Mouse (Mus musculus) heart, adult 2 months (tissue): ENCODE measurements around the gene Ifna1. TPM values are rescaled to one million over a fixed set of nuclear protein-coding genes. Genes with fewer than 3 reads are reported as not detected.
A peak's percentile ranks its signal among the peaks of the same experiment; 100 is the strongest.
"Not testable (repeated sequence)": the region's sequence is repeated elsewhere in the genome, so short reads cannot be mapped to it uniquely, and the experiment has no call there.

ENCODE experiments used
- DNase-seq, 2 experiments: peaks; one replicate each; pipeline ENCODE4 v3.0.0; 2021
- H3K27ac ChIP-seq: fragments of 200-600 bp; 2 replicates; pipeline ENCODE4 v1.8.1; 2022
- H3K27me3 ChIP-seq: fragments of 200-500 bp; 2 replicates; pipeline ENCODE4 v1.6.1; 2012; ENCODE audit warnings: mild to moderate bottlenecking, low read length, inconsistent platforms, mixed read lengths; ENCODE audit not compliant: control insufficient read depth, insufficient read depth
- H3K36me3 ChIP-seq: fragments of 200-500 bp; 2 replicates; pipeline ENCODE4 v1.6.1; 2012; ENCODE audit warnings: low read length, inconsistent platforms; ENCODE audit not compliant: control insufficient read depth, insufficient read depth
- H3K4me1 ChIP-seq: fragments of 200-500 bp; 2 replicates; pipeline ENCODE4 v1.6.1; 2011; ENCODE audit warnings: low read length; ENCODE audit not compliant: control insufficient read depth, insufficient read depth
- H3K4me3 ChIP-seq: fragments of 200-600 bp; 2 replicates; pipeline ENCODE4 v1.8.1; 2022
- H3K79me2 ChIP-seq: fragments of 200-500 bp; replicated peaks from 2 replicates; pipeline ENCODE4 v1.6.1; 2012; ENCODE audit warnings: mild to moderate bottlenecking, inconsistent platforms, low read length, moderate library complexity, mixed read lengths; ENCODE audit not compliant: control insufficient read depth, insufficient read depth
- H3K9ac ChIP-seq: fragments of 200-500 bp; 2 replicates; pipeline ENCODE4 v1.6.1; 2012; ENCODE audit warnings: low read depth, mild to moderate bottlenecking, control low read depth, inconsistent platforms, low read length, mixed read lengths
- CTCF ChIP-seq: fragments of 200-600 bp; IDR thresholded peaks from 2 replicates; pipeline ENCODE4 v1.8.1; 2022; ENCODE audit warnings: antibody characterized with exemption, mild to moderate bottlenecking, moderate library complexity
- EP300 ChIP-seq: fragments of 200-500 bp; IDR thresholded peaks from 2 replicates; pipeline ENCODE4 v1.6.1; 2011; ENCODE audit warnings: low read depth, low read length, control low read depth; ENCODE audit not compliant: insufficient read depth
- POLR2A ChIP-seq: fragments of 200-500 bp; IDR thresholded peaks from 2 replicates; pipeline ENCODE4 v1.6.1; 2011; ENCODE audit warnings: mild to moderate bottlenecking, low read depth, low read length, control low read depth; ENCODE audit not compliant: insufficient read depth
- WGBS: fragments of 180-500 bp; shearing (Covaris S2); methylation state at CpG from one replicate; pipeline ENCODE4 v1.1.7; 2018; 5-methylcytosine and 5-hydroxymethylcytosine counted together
- intact Hi-C: fragments of 180-260 bp; cut with DNase I; formaldehyde crosslinking; loops from one replicate; pipeline ENCODE4 v1.15.1; 2025
- polyA plus RNA-seq: library from polyadenylated mRNA; depleted of rRNA; stranded (reverse); fragments of >200 nt; gene quantifications from 2 replicates; pipeline ENCODE4 v1.2.3, GENCODE M21; 2012
- total RNA-seq, 2 experiments: library from RNA; stranded (reverse); gene quantifications; 2 replicates each; pipeline ENCODE4 v1.2.3; 2021

The Ifna1 gene
- total and polyA plus RNA-seq, 3 experiments = not detected

DNA sequence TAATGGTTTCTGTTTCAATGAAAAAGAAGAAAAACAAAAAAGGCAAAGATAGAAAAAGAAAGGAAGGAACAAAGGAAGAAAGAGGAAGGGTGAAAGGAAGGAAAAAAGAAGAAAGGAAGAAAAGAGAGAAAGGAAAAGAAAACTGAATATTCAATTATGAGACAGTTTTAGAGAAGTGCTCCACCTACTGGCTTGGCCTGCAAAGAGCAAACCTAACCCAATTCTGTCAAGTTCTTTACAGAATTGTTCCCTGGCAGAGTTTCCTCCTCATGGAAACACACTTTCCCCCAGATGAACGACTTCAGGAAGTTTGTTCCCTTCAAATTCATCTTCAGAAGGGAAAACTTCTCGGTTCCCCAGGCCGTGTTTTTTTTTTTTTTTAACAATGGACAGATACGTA is 26.9 kb upstream of the Ifna1 start:
- intact Hi-C loops = loop anchor here (5.0 kb wide), 1 partner anchor 141 kb away; the partner anchor contains the start of gene Ifna2
- WGBS = 20% methylated on average over 4 of the region's 4 CpGs
- Histone ChIP-seq H3K4me3 (no peak overlapping the region), H3K27me3 (no peaks in the 10 kb centered on the region), H3K79me2 (no peaks in the 10 kb centered on the region), H3K27ac (no peak overlapping the region), H3K36me3 (no peaks in the 10 kb centered on the region), H3K4me1 (no peaks in the 10 kb centered on the region), H3K9ac (no peak overlapping the region)
- no peak for DNase-seq
- TF ChIP-seq CTCF (peak; percentile 67), POLR2A (no peak)

DNA sequence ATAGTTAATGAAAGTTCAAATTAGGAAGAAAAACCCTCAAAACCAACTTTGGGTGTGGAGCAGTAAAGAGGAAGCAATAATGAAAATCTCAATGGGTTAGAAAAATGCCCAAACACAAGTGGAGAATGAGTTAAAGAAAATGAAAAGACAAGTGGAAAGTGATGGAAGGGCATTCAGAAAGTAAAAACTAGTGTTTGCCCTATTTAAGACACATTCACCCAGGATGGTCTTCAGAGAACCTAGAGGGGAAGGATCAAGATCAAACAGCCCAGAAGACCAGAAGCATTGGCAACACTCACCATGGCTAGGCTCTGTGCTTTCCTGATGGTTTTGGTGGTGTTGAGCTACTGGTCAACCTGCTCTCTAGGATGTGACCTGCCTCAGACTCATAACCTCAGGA is 22.8 kb upstream of the Ifna1 start, which contains the start of gene Ifna6:
Ifna6 (plus strand) TSS at position 301 of the 400 bp plus-strand sequence.
- intact Hi-C loops, H3K36me3 ChIP-seq, DNase-seq, H3K79me2 ChIP-seq, H3K27me3 ChIP-seq, H3K9ac ChIP-seq, H3K27ac ChIP-seq, H3K4me3 ChIP-seq, H3K4me1 ChIP-seq: not testable (repeated sequence)

DNA sequence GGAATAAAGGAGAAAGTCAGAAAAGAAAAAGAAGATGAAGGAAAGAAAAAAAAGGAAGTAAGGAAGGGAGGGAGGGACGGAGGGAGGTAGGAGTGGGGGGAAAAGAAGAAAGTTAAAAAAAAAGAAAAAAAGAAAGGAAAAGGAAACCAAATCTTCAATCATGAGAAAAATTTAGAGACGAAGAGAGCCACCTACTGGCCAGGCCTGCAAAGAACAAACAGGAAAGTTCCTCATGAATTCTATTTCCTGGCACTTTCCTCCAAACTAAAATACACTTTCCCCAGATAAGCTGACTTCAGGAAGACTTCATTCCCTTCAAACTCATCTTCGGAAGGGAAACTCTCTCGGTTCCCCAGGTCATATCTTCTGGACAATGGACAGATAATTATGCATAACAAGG is 19.4 kb upstream of the Ifna1 start:
- no peak overlapping the region for H3K27ac ChIP-seq
- no peaks in the 10 kb centered on the region; the same call in 1 of the 2 replicates for H3K27me3 ChIP-seq
- no peak overlapping the region for H3K4me3 ChIP-seq
- DNase-seq = no peak
- no peaks in the 10 kb centered on the region for H3K4me1 ChIP-seq
- 13% methylated on average over 4 of the region's 4 CpGs for WGBS
- no peak overlapping the region for H3K9ac ChIP-seq
- no peaks in the 10 kb centered on the region for H3K79me2 ChIP-seq
- H3K36me3 ChIP-seq = no peaks in the 10 kb centered on the region
- intact Hi-C loops = no loop called here
- TF ChIP-seq POLR2A (no peak), CTCF (peak; percentile 73)

DNA sequence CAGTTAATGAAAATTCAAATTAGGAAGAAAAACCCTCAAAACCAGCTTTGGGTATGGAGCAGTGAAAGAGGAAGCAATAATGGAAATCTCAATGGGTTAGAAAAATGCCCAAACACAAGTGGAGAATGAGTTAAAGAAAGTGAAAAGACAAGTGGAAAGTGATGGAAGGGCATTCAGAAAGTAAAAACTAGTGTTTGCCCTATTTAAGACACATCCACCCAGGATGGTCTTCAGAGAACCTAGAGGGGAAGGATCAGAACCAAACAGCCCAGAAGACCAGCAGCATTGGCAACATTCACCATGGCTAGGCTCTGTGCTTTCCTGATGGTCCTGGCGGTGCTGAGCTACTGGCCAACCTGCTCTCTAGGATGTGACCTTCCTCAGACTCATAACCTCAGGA is 14.7 kb upstream of the Ifna1 start, which contains the start of gene Ifna5:
Ifna5 (plus strand) TSS at position 301 of the 400 bp plus-strand sequence.
- DNase-seq, H3K4me1 ChIP-seq, H3K27me3 ChIP-seq, H3K9ac ChIP-seq, H3K27ac ChIP-seq, H3K36me3 ChIP-seq, H3K79me2 ChIP-seq, intact Hi-C loops, H3K4me3 ChIP-seq: not testable (repeated sequence)
- WGBS = 65% methylated on average over 1 of the region's 1 CpGs

DNA sequence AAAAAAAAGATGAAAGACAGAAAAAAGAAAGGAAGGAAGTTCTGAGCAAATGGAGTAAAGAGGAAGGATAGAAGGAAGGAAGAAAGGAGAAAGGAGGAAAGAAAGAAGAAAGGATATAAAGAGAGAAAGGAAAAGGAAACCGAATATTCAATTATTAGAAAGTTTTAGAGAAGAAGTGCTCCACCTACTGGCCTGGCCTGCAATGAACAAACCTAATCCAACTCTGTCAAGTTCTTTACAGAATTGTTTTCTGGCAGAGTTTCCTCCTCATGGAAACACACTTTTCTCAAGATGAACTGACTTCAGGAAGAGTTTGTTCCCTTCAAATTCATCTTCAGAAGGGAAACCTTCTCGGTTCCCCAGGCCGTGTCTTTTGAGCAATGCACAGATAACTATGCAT is 11.1 kb upstream of the Ifna1 start:
- no peak for TF ChIP-seq EP300
- TF ChIP-seq CTCF = peak; percentile 72
- TF ChIP-seq POLR2A = no peak
- no peak overlapping the region for H3K9ac ChIP-seq
- no peak overlapping the region for H3K27ac ChIP-seq
- intact Hi-C loops = no loop called here
- H3K4me3 ChIP-seq = no peak overlapping the region
- no peak for DNase-seq
- H3K36me3 ChIP-seq = no peaks in the 10 kb centered on the region
- no peaks in the 10 kb centered on the region for H3K4me1 ChIP-seq
- WGBS = 33% methylated on average over 3 of the region's 3 CpGs
- H3K27me3 ChIP-seq = no peaks in the 10 kb centered on the region; the same call in 1 of the 2 replicates
- H3K79me2 ChIP-seq = no peaks in the 10 kb centered on the region

DNA sequence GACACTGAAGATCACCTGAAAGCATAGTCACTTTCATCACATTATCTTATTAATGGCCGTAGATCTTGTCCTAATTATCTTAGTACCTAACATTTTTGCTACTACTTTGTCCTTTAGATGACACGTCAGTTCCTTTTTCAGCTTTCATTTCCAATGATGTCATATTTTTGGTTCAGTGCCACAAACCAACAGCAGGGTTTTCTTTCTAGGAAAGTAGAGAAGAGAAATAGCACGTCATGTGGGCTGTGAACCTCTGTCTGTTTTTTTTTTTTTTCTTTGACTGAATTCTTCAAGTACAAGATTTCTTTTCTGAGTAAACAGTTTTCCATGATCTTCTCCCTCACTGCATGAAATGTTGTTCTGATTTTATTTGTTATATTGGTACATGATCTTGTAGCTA is 9.8 kb upstream of the Ifna1 start:
- intact Hi-C loops = no loop called here
- TF ChIP-seq EP300 = no peak
- no peak for TF ChIP-seq POLR2A
- no peak for TF ChIP-seq CTCF
- WGBS = 39% methylated on average over 3 of the region's 3 CpGs

DNA sequence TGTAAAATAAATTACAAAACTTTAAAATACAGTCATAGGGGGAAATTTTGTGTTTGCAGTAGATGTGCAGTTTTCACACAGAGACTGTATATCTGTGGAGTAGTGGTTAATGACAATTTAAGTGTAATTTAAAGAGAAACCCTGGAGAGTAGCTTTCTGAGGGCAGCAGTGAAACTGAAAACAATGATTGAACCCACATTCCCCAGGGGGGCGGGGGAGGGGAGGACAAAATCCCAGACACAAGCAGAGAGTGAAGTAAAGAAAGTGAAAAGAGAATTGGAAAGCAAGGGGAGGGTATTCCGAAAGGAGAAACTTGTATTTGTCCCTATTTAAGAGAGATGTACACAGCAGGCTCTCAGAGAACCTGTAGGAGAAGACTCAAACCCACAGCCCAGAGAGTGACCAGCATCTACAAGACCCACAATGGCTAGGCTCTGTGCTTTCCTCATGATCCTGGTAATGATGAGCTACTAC is 8.4 kb upstream of the Ifna1 start, which contains the start of gene Ifna4:
Ifna4 (plus strand) TSS at position 424 of the 474 bp plus-strand sequence.
- WGBS = 50% methylated on average over 2 of the region's 2 CpGs
- H3K36me3 ChIP-seq = no peaks in the 10 kb centered on the region
- no peaks in the 10 kb centered on the region for H3K4me1 ChIP-seq
- intact Hi-C loops = no loop called here
- no peaks in the 10 kb centered on the region for H3K79me2 ChIP-seq
- no peak within 1 kb of the TSS for H3K27ac ChIP-seq
- no peak for DNase-seq
- H3K4me3 ChIP-seq = no peak within 1 kb of the TSS
- no peaks in the 10 kb centered on the region for H3K27me3 ChIP-seq
- TF ChIP-seq POLR2A (no peak), CTCF (no peak), EP300 (no peak)
- H3K9ac ChIP-seq = no peak within 1 kb of the TSS

More for the DNA sequence above, 9.8 kb upstream of the Ifna1 start:
- no peak for DNase-seq
- no peaks in the 10 kb centered on the region for H3K36me3 ChIP-seq
- no peaks in the 10 kb centered on the region for H3K4me1 ChIP-seq
- H3K27ac ChIP-seq = no peak overlapping the region
- H3K27me3 ChIP-seq = no peaks in the 10 kb centered on the region
- H3K4me3 ChIP-seq = no peak overlapping the region
- no peak overlapping the region for H3K9ac ChIP-seq
- no peaks in the 10 kb centered on the region for H3K79me2 ChIP-seq
